Mouse (Mus musculus) hematopoietic multipotent progenitor cell, adult 10-12 weeks (in vitro differentiated cells): ENCODE measurements around the gene Pdss2. TPM values are rescaled to one million over a fixed set of nuclear protein-coding genes. Genes with fewer than 3 reads are reported as not detected.

ENCODE experiments used
- polyA plus RNA-seq: library from polyadenylated mRNA; stranded (reverse); fragments of >175 nt; gene quantifications from 2 replicates; pipeline ENCODE4 v1.2.3, GENCODE M21; 2012; ENCODE audit warnings: low replicate concordance

The Pdss2 gene
- polyA plus RNA-seq, result 3.3 and 6.0 TPM in 2 replicates

GRCm38 (mm10) chr10:43220910-43221625 lies at the start of gene Pdss2:
Gene Pdss2, plus strand, starts transcription at chr10:43221486.

GRCm38 (mm10) chr10:43174326-43175155 lies 46.7 kb upstream of the Pdss2 start, which contains the start of the genes Sobp and 9030612E09Rik:
Gene Sobp, minus strand, starts transcription at chr10:43174530.
Gene 9030612E09Rik, plus strand, starts transcription at chr10:43174704.

GRCm38 (mm10) chr10:43478751-43479435 lies 257.6 kb downstream of the Pdss2 start, which contains the start of gene Bend3:
Gene Bend3, plus strand, starts transcription at chr10:43478831.

Other genes starting within 250 kb of the Pdss2 start
- gene Sobp, start 47.0 kb upstream of the Pdss2 start, polyA plus RNA-seq, result 0.03 and 0.08 TPM in 2 replicates
- not detected in 2 replicates for gene 9030612E09Rik, start 46.8 kb upstream of the Pdss2 start, polyA plus RNA-seq